Mouse (Mus musculus): ENCODE measurements at regions not wholly inside any gene's neighbourhood (a gene's known extent, or its start where the extent isn't known, plus 50 kb on each side); places are given as distances from the start of the nearest gene placed in this dataset.
A peak's percentile ranks its signal among the peaks of the same experiment; 100 is the strongest.

- Histone ChIP-seq H3K27me3 (no peaks in the 10 kb centered on the region), H3K27ac (no peak overlapping the region), H3K4me2 (no peak overlapping the region), H3K9me3 (replicated peaks) (no peaks in the 10 kb centered on the region), H3K4me3 (replicated peaks) (no peak overlapping the region), H3K4me1 (no peaks in the 10 kb centered on the region), H3K9ac (no peak overlapping the region), H3K36me3 (no peaks in the 10 kb centered on the region)
- 71% methylated on average over 11 of the region's 11 CpGs for WGBS
- no peak for ATAC-seq (replicated peaks; ENCODE audit: low FRiP score)
Measured at GRCm38 (mm10) chr1:81587780-81588307, 511.1 kb downstream of the Nyap2 start.

GRCm38 (mm10) chr1:81591623-81592022 is 514.9 kb downstream of the Nyap2 start:
- H3K9ac ChIP-seq: no peak overlapping the region
- H3K27me3 ChIP-seq: no peaks in the 10 kb centered on the region
- H3K4me1 ChIP-seq: peaks cover 7% of the 10 kb centered on the region; the same call in 1 of the 2 replicates
- ATAC-seq (replicated peaks; ENCODE audit: low FRiP score): no peak
- no peaks in the 10 kb centered on the region for H3K9me3 ChIP-seq (replicated peaks)
- 90% methylated on average over 5 of the region's 5 CpGs for WGBS
- H3K4me3 ChIP-seq (replicated peaks): no peak overlapping the region
- no peak overlapping the region for H3K27ac ChIP-seq
- H3K4me2 ChIP-seq: no peak overlapping the region
- no peaks in the 10 kb centered on the region for H3K36me3 ChIP-seq

- no peaks in the 10 kb centered on the region for H3K36me3 ChIP-seq
- ATAC-seq (replicated peaks; ENCODE audit: low FRiP score): peak; percentile 98
- H3K9me3 ChIP-seq (replicated peaks): no peaks in the 10 kb centered on the region
- H3K4me3 ChIP-seq (replicated peaks): peak overlapping the region; percentile 39
- 8% methylated on average over 19 of the region's 19 CpGs for WGBS
- no peaks in the 10 kb centered on the region for H3K27me3 ChIP-seq
- H3K4me1 ChIP-seq: peaks cover 7% of the 10 kb centered on the region; the same call in 1 of the 2 replicates
- peak overlapping the region; percentile 63 for H3K4me2 ChIP-seq
- peak overlapping the region; percentile 18; the same call in 1 of the 2 replicates for H3K9ac ChIP-seq
- peak overlapping the region; percentile 45; the same call in 1 of the 2 replicates for H3K27ac ChIP-seq
Measured at GRCm38 (mm10) chr1:81593280-81594182, 516.8 kb downstream of the Nyap2 start.

GRCm38 (mm10) chr1:81594183-81594515 is 517.4 kb downstream of the Nyap2 start:
- WGBS: 10% methylated on average over 5 of the region's 5 CpGs
- Histone ChIP-seq H3K27me3 (no peaks in the 10 kb centered on the region), H3K9ac (0 out of 2 replicates have a peak overlapping the region, but pooled peaks have one; percentile 18), H3K4me1 (peaks cover 7% of the 10 kb centered on the region; the same call in 1 of the 2 replicates), H3K9me3 (replicated peaks) (no peaks in the 10 kb centered on the region), H3K4me2 (peak overlapping the region; percentile 63), H3K4me3 (replicated peaks) (peak overlapping the region; percentile 39), H3K36me3 (no peaks in the 10 kb centered on the region), H3K27ac (0 out of 2 replicates have a peak overlapping the region, but pooled peaks have one; percentile 45)
- ATAC-seq (replicated peaks; ENCODE audit: low FRiP score): no peak

GRCm38 (mm10) chr1:81594606-81595005 is 517.9 kb downstream of the Nyap2 start:
- Histone ChIP-seq H3K9ac (no peak overlapping the region), H3K27me3 (no peaks in the 10 kb centered on the region), H3K27ac (no peak overlapping the region), H3K4me3 (replicated peaks) (no peak overlapping the region), H3K9me3 (replicated peaks) (no peaks in the 10 kb centered on the region), H3K36me3 (no peaks in the 10 kb centered on the region), H3K4me2 (no peak overlapping the region), H3K4me1 (peaks cover 7% of the 10 kb centered on the region; the same call in 1 of the 2 replicates)
- WGBS: 37% methylated on average over 3 of the region's 3 CpGs
- no peak for ATAC-seq (replicated peaks; ENCODE audit: low FRiP score)

- ATAC-seq (replicated peaks; ENCODE audit: low FRiP score): peak; percentile 92
Measured at GRCm38 (mm10) chr1:81608772-81609171, 532.0 kb downstream of the Nyap2 start.

GRCm38 (mm10) chr1:81618880-81619279 is 542.1 kb downstream of the Nyap2 start:
- ATAC-seq (replicated peaks; ENCODE audit: low FRiP score): no peak
- no peaks in the 10 kb centered on the region for H3K36me3 ChIP-seq
- H3K4me1 ChIP-seq: no peaks in the 10 kb centered on the region
- H3K27me3 ChIP-seq: no peaks in the 10 kb centered on the region
- H3K9ac ChIP-seq: no peak overlapping the region
- no peak overlapping the region for H3K4me3 ChIP-seq (replicated peaks)
- 73% methylated on average over 2 of the region's 2 CpGs for WGBS
- no peak overlapping the region for H3K4me2 ChIP-seq
- no peaks in the 10 kb centered on the region for H3K9me3 ChIP-seq (replicated peaks)
- H3K27ac ChIP-seq: no peak overlapping the region

More at GRCm38 (mm10) chr1:81608772-81609171, 532.0 kb downstream of the Nyap2 start:
- Histone ChIP-seq H3K27me3 (no peaks in the 10 kb centered on the region), H3K9me3 (replicated peaks) (no peaks in the 10 kb centered on the region), H3K27ac (no peak overlapping the region), H3K4me1 (0 out of 2 replicates have a peak, but pooled peaks cover 3% of the 10 kb centered on the region), H3K4me3 (replicated peaks) (no peak overlapping the region), H3K9ac (no peak overlapping the region), H3K36me3 (no peaks in the 10 kb centered on the region), H3K4me2 (no peak overlapping the region)
- WGBS: 9% methylated on average over 1 of the region's 1 CpGs

GRCm38 (mm10) chr1:81624141-81624540 is 547.4 kb downstream of the Nyap2 start:
- no peaks in the 10 kb centered on the region for H3K36me3 ChIP-seq
- peak; percentile 82 for ATAC-seq (replicated peaks; ENCODE audit: low FRiP score)
- 70% methylated on average over 4 of the region's 4 CpGs for WGBS
- H3K27ac ChIP-seq: no peak overlapping the region
- no peak overlapping the region for H3K4me3 ChIP-seq (replicated peaks)
- no peaks in the 10 kb centered on the region for H3K4me1 ChIP-seq
- no peaks in the 10 kb centered on the region for H3K27me3 ChIP-seq
- no peak overlapping the region for H3K9ac ChIP-seq
- no peak overlapping the region for H3K4me2 ChIP-seq
- H3K9me3 ChIP-seq (replicated peaks): no peaks in the 10 kb centered on the region

GRCm38 (mm10) chr1:81632704-81633103 is 556.0 kb downstream of the Nyap2 start:
- no peak for ATAC-seq (replicated peaks; ENCODE audit: low FRiP score)
- Histone ChIP-seq H3K4me1 (no peaks in the 10 kb centered on the region), H3K27ac (no peak overlapping the region), H3K9me3 (replicated peaks) (no peaks in the 10 kb centered on the region), H3K36me3 (no peaks in the 10 kb centered on the region), H3K4me3 (replicated peaks) (no peak overlapping the region), H3K9ac (no peak overlapping the region), H3K27me3 (no peaks in the 10 kb centered on the region), H3K4me2 (no peak overlapping the region)
- WGBS: 69% methylated on average over 1 of the region's 1 CpGs

- no peak overlapping the region for H3K27ac ChIP-seq
- 89% methylated on average over 5 of the region's 5 CpGs for WGBS
Measured at GRCm38 (mm10) chr1:81637357-81637756, 560.6 kb downstream of the Nyap2 start.

GRCm38 (mm10) chr1:81652990-81653717 is 576.4 kb downstream of the Nyap2 start:
- no peaks in the 10 kb centered on the region for H3K4me1 ChIP-seq
- no peaks in the 10 kb centered on the region for H3K36me3 ChIP-seq
- no peak overlapping the region for H3K9ac ChIP-seq
- no peaks in the 10 kb centered on the region for H3K9me3 ChIP-seq (replicated peaks)
- 88% methylated on average over 9 of the region's 9 CpGs for WGBS
- ATAC-seq (replicated peaks; ENCODE audit: low FRiP score): no peak
- H3K27me3 ChIP-seq: no peaks in the 10 kb centered on the region
- no peak overlapping the region for H3K27ac ChIP-seq
- no peak overlapping the region for H3K4me3 ChIP-seq (replicated peaks)
- no peak overlapping the region for H3K4me2 ChIP-seq

More at GRCm38 (mm10) chr1:81637357-81637756, 560.6 kb downstream of the Nyap2 start:
- H3K27me3 ChIP-seq: no peaks in the 10 kb centered on the region
- no peaks in the 10 kb centered on the region for H3K4me1 ChIP-seq
- H3K4me3 ChIP-seq (replicated peaks): no peak overlapping the region
- H3K36me3 ChIP-seq: no peaks in the 10 kb centered on the region
- no peaks in the 10 kb centered on the region for H3K9me3 ChIP-seq (replicated peaks)
- H3K4me2 ChIP-seq: no peak overlapping the region
- no peak for ATAC-seq (replicated peaks; ENCODE audit: low FRiP score)
- no peak overlapping the region for H3K9ac ChIP-seq

- WGBS: 78% methylated on average over 4 of the region's 4 CpGs
- Histone ChIP-seq H3K9ac (no peak overlapping the region), H3K36me3 (no peaks in the 10 kb centered on the region), H3K27me3 (no peaks in the 10 kb centered on the region), H3K27ac (no peak overlapping the region), H3K4me1 (no peaks in the 10 kb centered on the region), H3K9me3 (replicated peaks) (no peaks in the 10 kb centered on the region), H3K4me2 (no peak overlapping the region), H3K4me3 (replicated peaks) (no peak overlapping the region)
- ATAC-seq (replicated peaks; ENCODE audit: low FRiP score): no peak
Measured at GRCm38 (mm10) chr1:81661245-81661644, 571.7 kb upstream of the Gm9747 start.
